Mouse (Mus musculus): ENCODE results near the gene a.

DNA sequence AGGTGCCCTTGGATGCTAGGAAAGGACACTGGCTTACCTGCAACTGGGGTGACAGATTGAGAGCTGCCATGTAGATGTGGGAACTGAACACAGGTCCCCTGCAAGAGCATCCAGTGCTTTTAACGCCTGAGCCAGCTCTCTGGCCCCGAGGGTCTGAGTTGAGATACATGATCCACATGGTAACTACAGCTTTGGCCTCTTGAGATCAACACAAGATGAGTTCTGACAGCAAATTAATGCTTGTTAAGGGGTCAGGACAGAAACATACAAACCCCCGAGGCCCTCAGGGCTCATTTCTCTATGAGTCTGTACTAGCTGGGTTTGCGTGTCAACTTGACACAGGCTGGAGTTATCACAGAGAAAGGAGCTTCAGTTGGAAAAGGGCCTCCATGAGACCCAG, 47.3 kb upstream of the a start:
- no peak for TF ChIP-seq CTCF (IDR thresholded peaks at IDR 0.05; ENCODE audit: control insufficient read depth, insufficient read depth, insufficient read length)
- TF ChIP-seq MAX (IDR thresholded peaks at IDR 0.05) = no peak
- no peak for TF ChIP-seq MYOG (IDR thresholded peaks at IDR 0.05; ENCODE audit: control insufficient read depth, extremely low read depth, insufficient read length)
- no peak for TF ChIP-seq MYOD1 (IDR thresholded peaks at IDR 0.05; ENCODE audit: control insufficient read depth, insufficient read length, low read depth)
- no peak for TF ChIP-seq USF1 (IDR thresholded peaks at IDR 0.05; ENCODE audit: low read depth)
- TF ChIP-seq CEBPB (IDR thresholded peaks at IDR 0.05; ENCODE audit: low read depth) = no peak
